Mouse (Mus musculus): ENCODE measurements around the gene Syn3. TPM values are rescaled to one million over a fixed set of nuclear protein-coding genes. Genes with fewer than 3 reads are reported as not detected.

Syn3 gene
- polyA plus RNA-seq, 1 experiment from 2014 or later, result 5.9 TPM

GRCm38 (mm10) chr10:86346235-86346840 lies 152.4 kb downstream of the Syn3 start:
- H3K36me3 ChIP-seq (ENCODE audit: insufficient read depth, low read length), result peaks cover 36% of the 10 kb centered on the region
- H3K4me2 ChIP-seq (ENCODE audit: low read length), result no peak overlapping the region
- H3K27me3 ChIP-seq (ENCODE audit: insufficient read depth, low read length), result no peaks in the 10 kb centered on the region
- H3K4me3 ChIP-seq (replicated peaks; ENCODE audit: low read depth, low read length), result no peak overlapping the region
- 0 out of 2 replicates have a peak, but pooled peaks cover 4% of the 10 kb centered on the region for H3K4me1 ChIP-seq (replicated peaks; ENCODE audit: insufficient read depth, low read length)
- no peak for ATAC-seq (replicated peaks; ENCODE audit: low FRiP score, low read depth)
- H3K9ac ChIP-seq (ENCODE audit: low read depth, low read length), result no peak overlapping the region
- no peak overlapping the region for H3K27ac ChIP-seq
- 43% methylated on average over 3 of the region's 3 CpGs for WGBS
- no peak for TF ChIP-seq CTCF (IDR thresholded peaks at IDR 0.05; ENCODE audit: low read depth)
- DNase-seq (ENCODE audit: low spot score), result no peak
- no peaks in the 10 kb centered on the region for H3K9me3 ChIP-seq (replicated peaks; ENCODE audit: low read length)

GRCm38 (mm10) chr10:86345645-86346044 lies 153.1 kb downstream of the Syn3 start:
- Histone ChIP-seq H3K4me2 (ENCODE audit: low read length) (no peak overlapping the region), H3K27ac (no peak overlapping the region), H3K27me3 (ENCODE audit: insufficient read depth, low read length) (no peaks in the 10 kb centered on the region), H3K9ac (ENCODE audit: low read depth, low read length) (no peak overlapping the region), H3K36me3 (ENCODE audit: insufficient read depth, low read length) (peaks cover 33% of the 10 kb centered on the region), H3K4me1 (replicated peaks; ENCODE audit: insufficient read depth, low read length) (0 out of 2 replicates have a peak, but pooled peaks cover 7% of the 10 kb centered on the region), H3K4me3 (replicated peaks; ENCODE audit: low read depth, low read length) (no peak overlapping the region), H3K9me3 (replicated peaks; ENCODE audit: low read length) (no peaks in the 10 kb centered on the region)
- 97% methylated on average over 9 of the region's 9 CpGs for WGBS
- DNase-seq (ENCODE audit: low spot score) (no peak), ATAC-seq (replicated peaks; ENCODE audit: low FRiP score, low read depth) (no peak)
- no peak for TF ChIP-seq CTCF (IDR thresholded peaks at IDR 0.05; ENCODE audit: low read depth)

DNA sequence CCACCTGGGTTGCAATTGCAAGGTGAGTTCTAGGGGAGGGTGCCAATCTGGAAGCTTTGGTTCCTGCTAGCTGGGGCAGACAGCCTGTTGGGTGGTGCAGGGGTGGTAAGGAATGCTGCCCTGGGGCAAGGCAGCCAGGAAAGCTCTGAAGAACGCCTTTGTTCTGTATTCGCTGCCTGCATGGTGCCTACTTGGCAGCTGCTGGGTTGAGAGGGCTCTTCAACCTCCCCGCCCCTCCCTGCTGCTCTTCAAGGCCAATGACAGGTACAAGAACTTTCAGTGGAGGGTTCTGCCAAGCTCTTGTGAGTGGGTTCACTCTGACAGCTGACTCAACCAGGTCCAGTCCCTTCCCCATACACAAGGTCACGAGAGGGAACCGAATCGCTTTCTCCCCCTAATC lies 154.0 kb downstream of the Syn3 start:
- ATAC-seq (replicated peaks; ENCODE audit: low FRiP score, low read depth) (no peak), DNase-seq (ENCODE audit: low spot score) (no peak)
- peaks cover 31% of the 10 kb centered on the region for H3K36me3 ChIP-seq (ENCODE audit: insufficient read depth, low read length)
- no peaks in the 10 kb centered on the region for H3K9me3 ChIP-seq (replicated peaks; ENCODE audit: low read length)
- H3K4me3 ChIP-seq (replicated peaks; ENCODE audit: low read depth, low read length), result no peak overlapping the region
- H3K27me3 ChIP-seq (ENCODE audit: insufficient read depth, low read length), result no peaks in the 10 kb centered on the region
- H3K4me2 ChIP-seq (ENCODE audit: low read length), result no peak overlapping the region
- no peak overlapping the region for H3K27ac ChIP-seq
- peaks cover 17% of the 10 kb centered on the region for H3K4me1 ChIP-seq (replicated peaks; ENCODE audit: insufficient read depth, low read length)
- WGBS, result 85% methylated on average over 6 of the region's 6 CpGs
- no peak overlapping the region for H3K9ac ChIP-seq (ENCODE audit: low read depth, low read length)
- TF ChIP-seq CTCF (IDR thresholded peaks at IDR 0.05; ENCODE audit: low read depth), result no peak

DNA sequence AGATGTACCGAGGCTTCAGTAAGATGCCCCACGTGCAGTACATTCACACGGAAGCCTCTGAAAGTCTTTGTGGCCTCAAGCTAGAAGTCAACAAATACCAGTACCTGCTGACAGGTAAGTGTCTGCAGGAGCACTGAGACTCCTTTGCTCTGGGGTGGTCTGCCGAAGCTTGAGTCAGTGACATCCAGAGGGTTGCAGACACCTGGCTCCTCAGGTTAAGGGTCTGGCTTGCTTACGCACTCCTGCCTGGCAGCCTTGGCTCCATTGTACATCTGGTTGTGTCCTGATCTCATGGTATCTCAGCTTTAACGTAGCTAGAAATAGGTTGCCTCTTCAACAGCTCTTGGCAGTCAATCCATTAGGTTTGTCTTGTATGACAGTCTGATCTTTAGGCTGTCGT lies 154.8 kb downstream of the Syn3 start:
- H3K27me3 ChIP-seq (ENCODE audit: insufficient read depth, low read length), result no peaks in the 10 kb centered on the region
- H3K4me1 ChIP-seq (replicated peaks; ENCODE audit: insufficient read depth, low read length), result peaks cover 22% of the 10 kb centered on the region
- H3K4me2 ChIP-seq (ENCODE audit: low read length), result no peak overlapping the region
- H3K36me3 ChIP-seq (ENCODE audit: insufficient read depth, low read length), result peaks cover 26% of the 10 kb centered on the region
- H3K9ac ChIP-seq (ENCODE audit: low read depth, low read length), result no peak overlapping the region
- no peak for DNase-seq (ENCODE audit: low spot score)
- ATAC-seq (replicated peaks; ENCODE audit: low FRiP score, low read depth), result no peak
- WGBS, result 93% methylated on average over 7 of the region's 7 CpGs
- H3K27ac ChIP-seq, result no peak overlapping the region
- H3K9me3 ChIP-seq (replicated peaks; ENCODE audit: low read length), result no peaks in the 10 kb centered on the region
- TF ChIP-seq CTCF (IDR thresholded peaks at IDR 0.05; ENCODE audit: low read depth), result no peak
- no peak overlapping the region for H3K4me3 ChIP-seq (replicated peaks; ENCODE audit: low read depth, low read length)

DNA sequence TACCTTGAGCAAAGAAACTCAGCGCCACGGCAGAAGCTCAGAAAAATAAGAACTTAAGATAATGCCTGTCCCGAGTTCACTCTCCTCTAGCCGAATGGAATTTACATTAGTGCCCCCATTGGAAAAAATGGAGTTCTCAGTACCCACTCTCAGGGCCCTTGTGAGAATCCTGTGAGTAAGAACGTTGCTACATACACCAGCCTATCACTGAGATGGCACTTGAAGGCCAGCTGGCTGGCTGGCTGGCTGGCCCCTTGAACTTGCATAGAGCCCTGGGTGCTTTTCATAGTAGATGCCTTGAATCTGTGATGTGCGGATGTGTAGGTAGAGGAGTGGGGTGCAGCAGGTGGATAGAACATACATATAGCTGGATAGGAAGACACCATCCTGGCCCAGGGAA lies 155.3 kb downstream of the Syn3 start:
- no peak for DNase-seq (ENCODE audit: low spot score)
- no peak overlapping the region for H3K4me2 ChIP-seq (ENCODE audit: low read length)
- H3K27me3 ChIP-seq (ENCODE audit: insufficient read depth, low read length), result no peaks in the 10 kb centered on the region
- ATAC-seq (replicated peaks; ENCODE audit: low FRiP score, low read depth), result no peak
- peaks cover 26% of the 10 kb centered on the region for H3K4me1 ChIP-seq (replicated peaks; ENCODE audit: insufficient read depth, low read length)
- H3K27ac ChIP-seq, result no peak overlapping the region
- no peak overlapping the region for H3K4me3 ChIP-seq (replicated peaks; ENCODE audit: low read depth, low read length)
- whole genome bisulfite sequencing, result 93% methylated on average over 6 of the region's 6 CpGs
- no peak overlapping the region for H3K9ac ChIP-seq (ENCODE audit: low read depth, low read length)
- no peaks in the 10 kb centered on the region for H3K9me3 ChIP-seq (replicated peaks; ENCODE audit: low read length)
- peaks cover 26% of the 10 kb centered on the region for H3K36me3 ChIP-seq (ENCODE audit: insufficient read depth, low read length)
- TF ChIP-seq CTCF (IDR thresholded peaks at IDR 0.05; ENCODE audit: low read depth), result no peak

DNA sequence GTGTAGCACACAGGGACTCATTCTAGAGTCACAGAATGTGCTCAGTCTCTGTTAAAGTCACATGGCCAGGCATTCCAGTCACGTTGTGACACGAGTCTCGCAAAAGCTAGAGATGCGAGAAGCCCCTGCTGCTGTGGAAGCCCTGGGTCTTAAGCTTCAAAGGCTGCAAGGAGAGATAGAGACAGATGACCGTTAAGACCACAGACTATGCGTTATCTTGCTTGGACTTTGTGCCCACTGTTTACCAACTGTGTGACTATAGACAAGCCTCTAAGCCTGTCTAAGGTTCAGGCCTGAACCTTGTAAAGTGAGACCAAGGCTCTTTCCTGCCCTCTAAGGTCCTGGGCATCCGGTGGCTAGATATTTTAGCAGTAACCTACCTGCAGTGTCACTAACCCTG lies 156.0 kb downstream of the Syn3 start:
- Histone ChIP-seq H3K9ac (ENCODE audit: low read depth, low read length) (no peak overlapping the region), H3K36me3 (ENCODE audit: insufficient read depth, low read length) (peaks cover 26% of the 10 kb centered on the region), H3K4me1 (replicated peaks; ENCODE audit: insufficient read depth, low read length) (peaks cover 28% of the 10 kb centered on the region), H3K4me2 (ENCODE audit: low read length) (no peak overlapping the region), H3K27me3 (ENCODE audit: insufficient read depth, low read length) (no peaks in the 10 kb centered on the region), H3K27ac (no peak overlapping the region), H3K9me3 (replicated peaks; ENCODE audit: low read length) (no peaks in the 10 kb centered on the region), H3K4me3 (replicated peaks; ENCODE audit: low read depth, low read length) (no peak overlapping the region)
- 78% methylated on average over 7 of the region's 7 CpGs for WGBS
- TF ChIP-seq CTCF (IDR thresholded peaks at IDR 0.05; ENCODE audit: low read depth), result no peak
- no peak for ATAC-seq (replicated peaks; ENCODE audit: low FRiP score, low read depth)
- no peak for DNase-seq (ENCODE audit: low spot score)

DNA sequence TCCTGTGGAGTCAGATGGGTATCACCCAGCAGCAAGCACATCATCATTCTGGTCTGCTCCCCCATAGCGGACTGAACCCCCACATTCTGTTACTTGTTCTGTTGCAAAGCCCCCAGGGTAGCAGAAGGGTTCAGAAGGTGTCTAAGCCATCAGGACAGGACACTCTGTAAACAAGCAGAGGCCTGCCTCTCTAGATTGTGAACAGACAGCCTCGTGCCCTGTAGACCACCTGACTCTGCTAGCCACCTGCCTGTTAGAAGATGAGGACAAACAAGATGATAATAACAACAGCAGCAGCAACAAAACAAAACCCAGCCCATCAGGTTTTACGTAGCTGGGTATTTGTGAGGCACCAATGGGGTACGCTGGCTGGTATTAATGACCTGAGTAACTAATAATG lies 156.5 kb downstream of the Syn3 start:
- no peak overlapping the region for H3K4me3 ChIP-seq (replicated peaks; ENCODE audit: low read depth, low read length)
- no peak overlapping the region for H3K4me2 ChIP-seq (ENCODE audit: low read length)
- DNase-seq (ENCODE audit: low spot score) (no peak), ATAC-seq (replicated peaks; ENCODE audit: low FRiP score, low read depth) (no peak)
- no peak overlapping the region for H3K9ac ChIP-seq (ENCODE audit: low read depth, low read length)
- 90% methylated on average over 4 of the region's 4 CpGs for WGBS
- H3K36me3 ChIP-seq (ENCODE audit: insufficient read depth, low read length), result peaks cover 26% of the 10 kb centered on the region
- no peaks in the 10 kb centered on the region for H3K9me3 ChIP-seq (replicated peaks; ENCODE audit: low read length)
- TF ChIP-seq CTCF (IDR thresholded peaks at IDR 0.05; ENCODE audit: low read depth), result no peak
- H3K27me3 ChIP-seq (ENCODE audit: insufficient read depth, low read length), result no peaks in the 10 kb centered on the region
- H3K27ac ChIP-seq, result no peak overlapping the region
- H3K4me1 ChIP-seq (replicated peaks; ENCODE audit: insufficient read depth, low read length), result peaks cover 28% of the 10 kb centered on the region

Measured in kidney, postnatal 0 days (tissue).